Mouse (Mus musculus): Measurements from ENCODE around the gene Cog5. TPM values are rescaled to one million over a fixed set of nuclear protein-coding genes. Genes with fewer than 3 reads are reported as not detected.

The Cog5 gene
- total RNA-seq, 1 experiment from 2014 or later = 51.5 TPM

DNA sequence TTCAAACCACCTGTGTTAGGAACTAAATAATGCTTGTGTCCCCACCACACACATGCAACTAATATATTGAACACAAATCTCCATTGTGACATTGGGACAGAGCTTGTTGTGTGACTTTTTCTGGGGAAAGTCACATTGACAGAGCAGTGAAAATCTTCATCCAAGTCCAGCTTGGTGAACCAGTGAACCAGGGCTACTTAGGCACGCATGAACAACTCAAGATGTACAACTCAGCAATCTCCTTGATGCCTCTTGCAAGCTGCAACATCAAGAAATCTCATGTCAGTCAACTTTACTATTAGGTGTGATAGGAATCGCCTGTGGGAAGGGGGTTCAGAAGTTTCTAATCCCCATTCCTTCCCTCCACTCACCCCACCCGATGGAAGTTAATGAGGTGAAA is 169.0 kb downstream of the Cog5 start:
- no peak for DNase-seq

DNA sequence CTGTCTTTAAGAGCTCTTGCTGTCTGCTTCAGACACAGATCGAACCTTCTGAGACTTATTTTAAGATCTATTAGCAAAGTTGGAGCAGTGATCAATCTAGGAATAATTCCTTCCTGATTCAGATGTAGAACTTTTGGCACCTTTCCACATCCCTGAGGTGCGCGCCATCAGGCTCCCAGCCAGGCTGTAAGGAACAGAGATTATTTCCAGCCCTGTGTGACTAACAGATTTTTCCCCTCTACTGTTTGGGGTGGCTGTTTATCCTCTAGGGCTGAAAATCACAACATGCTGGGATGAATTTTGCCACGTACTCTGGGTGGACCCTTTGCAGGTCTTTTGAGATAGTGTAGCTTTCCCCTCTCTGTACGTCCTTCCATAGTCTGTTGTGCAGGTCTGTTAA is 170.2 kb downstream of the Cog5 start:
- no peak for DNase-seq

DNA sequence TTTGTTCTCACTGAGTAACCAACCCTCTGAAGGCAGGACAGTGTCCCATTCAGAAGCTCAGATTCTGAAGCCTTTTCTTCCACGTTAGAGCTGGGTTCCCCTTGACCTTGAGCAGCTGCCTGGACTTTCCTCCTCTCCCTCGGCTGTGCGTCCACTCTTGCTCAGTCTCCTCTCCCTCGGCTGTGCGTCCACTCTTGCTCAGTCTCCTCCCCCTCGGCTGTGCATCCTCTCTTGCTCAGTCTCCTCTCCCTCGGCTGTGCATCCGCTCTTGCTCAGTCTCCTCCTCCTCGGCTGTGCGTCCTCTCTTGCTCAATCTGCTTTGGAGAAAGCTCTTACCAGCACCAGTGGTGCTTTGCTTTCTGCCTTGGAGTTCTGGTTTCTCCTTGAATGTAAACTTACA is 171.2 kb downstream of the Cog5 start:
- no peak for DNase-seq

DNA sequence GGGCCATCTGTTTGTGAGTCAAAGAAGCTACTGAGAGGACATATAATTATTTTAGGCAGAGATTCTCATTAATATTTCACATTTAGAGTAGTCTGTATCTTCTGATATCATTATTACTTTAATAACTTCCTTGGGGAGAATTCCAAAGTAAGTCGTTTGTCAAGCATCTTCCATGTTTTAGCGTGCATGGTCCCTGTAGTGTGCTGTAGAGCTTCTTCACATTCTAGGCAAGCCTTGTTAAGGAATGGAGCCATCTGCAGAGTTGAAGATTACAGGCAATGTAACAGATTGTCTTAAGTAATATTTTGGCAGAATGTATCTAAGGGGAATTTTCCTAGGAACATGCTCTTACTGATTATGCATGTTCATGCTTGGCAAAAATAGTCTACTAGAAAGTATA is 171.8 kb downstream of the Cog5 start:
- no peak for DNase-seq

DNA sequence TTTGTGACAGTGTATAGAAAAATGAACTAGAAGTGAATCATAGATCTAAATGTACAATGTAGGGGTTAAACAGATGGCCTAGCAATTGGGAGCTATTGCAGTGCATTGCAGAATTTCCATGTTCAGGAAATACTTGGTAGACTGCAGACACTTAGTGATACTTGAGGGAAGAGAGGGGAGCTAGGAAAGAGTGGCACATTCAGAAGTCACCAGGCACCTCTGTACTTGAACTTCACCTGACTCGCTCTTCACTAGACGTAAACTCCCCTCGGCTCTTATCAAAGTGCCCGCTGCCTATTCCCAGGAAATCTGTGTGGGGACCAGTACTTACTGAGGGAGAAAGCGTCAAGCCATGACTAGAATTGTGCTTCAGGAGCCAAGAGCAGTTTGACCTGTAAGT is 180.8 kb downstream of the Cog5 start:
- no peak for DNase-seq

DNA sequence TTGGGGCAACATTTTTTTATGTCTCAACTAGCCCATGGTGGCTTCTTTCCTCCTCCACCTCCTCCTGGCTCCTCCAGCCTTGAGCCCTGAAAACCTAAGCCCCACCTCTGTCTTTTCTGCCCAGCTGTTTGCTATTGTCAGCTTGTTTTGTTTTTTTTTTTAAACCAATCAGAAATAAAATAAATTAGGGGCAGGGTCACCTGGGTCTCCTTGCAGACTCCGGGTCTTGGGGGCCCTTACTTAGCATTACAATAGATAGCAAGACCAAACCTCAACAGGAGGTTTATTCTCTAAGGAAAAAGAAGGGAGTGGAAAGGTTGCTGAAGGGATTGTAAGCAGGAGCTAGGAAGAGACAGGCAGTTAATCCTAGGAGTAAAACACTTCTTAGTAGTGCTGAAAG is 181.5 kb downstream of the Cog5 start:
- no peak for DNase-seq

DNA sequence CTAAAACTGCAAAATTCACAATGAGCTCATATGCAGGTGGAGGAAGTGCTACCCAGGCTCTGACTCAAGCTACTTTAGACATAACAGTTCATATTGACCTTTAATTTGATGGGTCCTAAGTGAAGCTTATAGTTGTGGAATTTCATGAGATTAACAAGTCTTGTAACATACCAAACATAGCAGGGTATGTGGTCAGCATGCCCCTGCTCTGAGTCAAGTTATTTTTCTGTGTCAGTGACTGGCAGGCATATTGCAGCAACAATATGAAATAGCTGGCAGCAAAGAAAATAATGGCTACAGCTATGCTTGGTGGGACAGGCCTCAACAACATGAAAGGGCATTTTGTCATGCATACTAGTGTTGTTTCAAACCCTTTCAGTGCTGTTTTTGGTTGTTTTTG is 183.9 kb downstream of the Cog5 start:
- DNase-seq = no peak

DNA sequence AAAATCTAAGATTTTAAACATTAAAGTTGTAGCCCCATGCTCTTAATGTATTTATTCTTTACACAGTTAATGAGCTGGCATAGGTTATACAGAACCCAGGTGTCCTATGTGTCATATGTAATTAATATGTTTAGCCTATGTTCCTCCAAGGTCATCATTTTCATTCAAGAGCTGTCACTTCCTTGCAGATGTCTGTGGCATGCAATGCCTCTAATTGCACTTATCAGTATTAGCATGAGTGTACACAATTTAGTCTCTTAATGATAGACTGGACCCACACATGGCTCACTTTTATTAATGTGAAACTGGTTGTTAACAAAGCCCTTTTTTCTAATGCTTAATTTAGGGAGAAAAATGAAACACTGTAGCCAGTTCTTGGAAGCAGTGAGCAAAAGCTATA is 184.6 kb downstream of the Cog5 start:
- no peak for DNase-seq

DNA sequence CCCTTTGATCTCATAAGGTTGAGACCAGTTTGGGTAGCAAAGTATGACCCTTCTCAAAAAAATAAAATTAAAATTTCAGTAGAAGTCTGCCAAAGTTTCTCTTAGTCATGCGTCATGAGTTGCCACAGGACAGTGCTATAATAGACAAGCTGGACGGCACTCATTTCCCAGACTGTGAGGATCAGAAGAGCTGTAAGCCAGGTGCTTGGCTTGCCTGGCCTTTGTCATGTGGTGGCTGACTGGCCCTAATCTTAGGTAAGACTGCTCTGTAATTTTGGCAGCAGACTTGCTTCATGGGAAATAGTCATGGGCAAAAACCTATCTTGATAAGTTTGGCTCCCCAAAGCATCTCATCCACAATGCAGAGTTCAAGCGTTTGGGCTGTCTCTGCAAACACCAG is 191.4 kb downstream of the Cog5 start:
- DNase-seq = no peak

DNA sequence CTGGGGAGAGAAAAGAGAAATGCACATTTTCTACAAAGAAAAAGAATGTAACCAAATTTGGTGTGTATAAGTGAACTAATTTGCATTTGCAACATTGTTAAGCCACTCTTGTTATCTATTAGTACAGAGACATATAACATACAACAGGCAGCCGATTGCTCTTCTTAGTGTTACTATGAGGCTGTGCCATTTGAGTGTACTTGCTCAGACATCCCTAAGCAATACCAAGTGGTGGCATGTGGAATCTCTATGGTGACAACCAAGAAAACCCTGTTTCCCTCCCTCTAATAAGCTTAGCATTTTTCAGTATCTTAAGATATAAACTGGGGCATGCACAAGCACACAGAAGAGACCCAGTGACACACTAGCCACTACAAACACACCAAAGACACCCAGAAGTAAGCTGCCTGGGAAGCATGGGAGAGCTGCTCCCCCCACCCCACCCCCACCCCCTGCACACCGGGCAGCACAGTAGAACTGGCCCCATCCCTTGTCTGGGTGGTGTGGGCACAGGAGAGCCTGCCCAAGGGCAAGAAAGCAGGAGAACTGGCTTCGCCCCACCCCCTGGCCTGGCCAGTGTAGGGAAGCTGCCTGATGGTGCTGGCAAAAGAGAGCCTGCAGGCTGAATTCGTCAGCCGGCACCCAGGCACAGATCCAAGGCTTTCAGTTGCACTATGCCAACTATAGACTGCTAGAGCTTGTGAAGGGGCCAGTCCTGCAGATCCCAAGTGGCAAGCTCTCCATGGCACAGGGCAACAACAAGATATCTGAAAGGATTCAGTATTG is 194.2 kb downstream of the Cog5 start:
- DNase-seq = peak; percentile 67

DNA sequence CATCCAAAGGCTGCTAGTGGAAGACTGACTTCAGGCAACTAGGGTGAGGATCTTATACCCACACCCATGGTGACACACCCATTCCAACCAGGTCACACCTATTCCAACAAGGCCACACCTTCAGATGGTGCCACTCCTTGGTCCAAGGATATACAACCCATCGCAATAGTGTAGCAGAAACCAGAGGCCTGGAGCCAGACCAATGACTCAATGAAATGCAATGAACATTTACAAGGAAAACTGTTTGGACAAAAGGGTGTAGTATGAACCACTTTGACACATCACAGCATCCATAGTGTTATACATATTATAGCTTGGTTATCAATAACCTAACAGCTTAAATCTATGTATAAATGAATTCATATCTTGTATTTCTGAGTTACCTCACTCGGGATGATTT is 194.9 kb downstream of the Cog5 start:
- no peak for DNase-seq

DNA sequence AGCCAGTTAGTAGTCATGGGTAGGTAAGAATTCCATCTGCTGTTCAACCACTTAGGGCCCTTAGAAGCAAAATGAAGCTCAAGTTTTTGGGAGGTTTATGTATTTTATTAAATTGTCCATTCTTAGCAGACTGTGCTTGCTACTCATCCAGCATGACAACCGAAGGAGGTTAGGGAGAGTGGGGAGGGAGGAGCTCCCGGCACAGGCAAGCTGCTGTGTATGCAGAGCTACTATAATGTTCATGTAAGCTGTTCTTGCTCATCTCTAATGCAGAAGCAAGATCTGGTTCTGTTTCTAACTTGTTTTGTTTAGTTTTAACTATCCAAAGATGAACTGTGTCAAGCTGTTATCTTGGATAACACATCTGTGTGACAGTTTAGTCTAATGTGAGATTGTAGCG is 199.4 kb downstream of the Cog5 start:
- no peak for DNase-seq

DNA sequence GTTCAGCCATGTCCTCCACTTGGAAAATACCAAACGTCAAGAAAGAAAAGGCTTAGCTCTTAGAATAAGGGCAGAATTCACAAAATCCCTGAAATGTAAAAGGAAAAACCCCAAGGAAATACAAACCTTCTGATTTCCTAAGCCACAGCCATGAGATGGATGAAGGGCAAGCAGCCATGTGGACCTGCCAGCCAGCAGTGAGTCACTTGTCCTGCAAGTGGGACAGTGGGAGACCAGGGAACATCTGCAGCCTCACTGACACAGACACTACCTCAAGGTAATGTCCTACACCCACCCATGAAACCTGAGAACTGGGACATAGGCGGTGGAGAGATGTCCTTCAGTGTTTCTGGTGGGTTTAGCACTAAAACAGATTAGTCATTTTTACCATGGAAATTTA is 200.1 kb downstream of the Cog5 start:
- DNase-seq = peak; percentile 7

DNA sequence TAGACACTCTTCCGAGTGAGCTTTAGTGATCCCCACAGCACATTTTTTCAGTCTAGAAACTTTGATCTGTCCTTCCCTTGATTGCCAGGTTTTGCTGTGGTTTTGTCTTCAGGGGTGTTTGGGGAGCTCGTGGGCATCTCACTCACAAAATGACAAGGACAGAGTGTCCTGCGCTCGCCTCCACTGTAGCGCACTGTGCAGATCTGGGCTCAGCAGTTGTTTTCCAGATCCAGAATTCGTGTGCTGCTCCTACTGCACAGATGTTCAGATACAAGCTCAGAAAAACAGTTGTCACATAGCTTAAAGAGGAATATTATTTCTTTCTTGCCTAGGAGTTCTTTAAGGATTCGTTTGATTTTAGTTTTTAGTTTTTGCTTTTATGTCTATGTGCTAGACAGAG is 203.1 kb downstream of the Cog5 start:
- DNase-seq = no peak

DNA sequence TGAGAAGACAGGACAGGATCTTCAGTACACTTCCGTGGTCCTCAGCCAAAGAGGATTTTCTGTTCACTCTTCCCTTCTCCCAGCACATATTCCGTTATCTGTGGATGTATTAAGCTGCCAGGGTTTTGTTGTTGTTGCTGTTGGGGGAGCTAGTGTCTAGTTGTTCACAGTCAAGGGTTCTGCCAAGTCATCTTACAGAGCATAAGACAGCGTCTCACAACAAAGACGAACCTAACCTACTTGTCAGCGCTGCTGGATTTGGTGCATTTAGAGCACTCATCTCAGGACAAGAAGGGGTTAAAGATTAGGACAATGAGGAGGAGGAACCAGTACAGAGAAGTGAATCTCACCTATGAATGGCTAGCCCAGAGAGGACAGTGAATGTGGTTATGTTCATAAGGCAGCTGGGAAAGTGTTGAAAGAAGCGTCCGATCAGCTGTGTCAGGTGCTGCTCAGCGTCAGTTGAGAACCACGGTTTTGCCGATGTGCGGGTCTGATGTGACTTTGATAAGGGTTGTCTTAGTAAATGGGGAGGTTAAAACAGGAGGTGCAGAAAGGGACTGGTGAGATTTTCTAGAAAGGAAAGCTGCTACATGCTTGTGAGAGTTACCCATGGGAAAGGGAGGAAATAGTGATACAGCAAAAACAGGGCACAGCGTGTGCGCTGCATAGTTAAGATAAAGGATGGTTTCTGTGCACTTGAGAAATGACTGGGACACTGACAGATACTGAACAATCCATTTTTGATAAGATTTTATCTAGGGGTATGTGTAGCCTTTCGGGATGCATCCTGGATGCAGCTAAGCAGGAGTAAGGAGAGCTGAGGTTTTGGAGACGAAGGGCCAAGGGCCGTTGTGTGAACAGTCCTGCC is 208.2 kb downstream of the Cog5 start:
- no peak for DNase-seq

DNA sequence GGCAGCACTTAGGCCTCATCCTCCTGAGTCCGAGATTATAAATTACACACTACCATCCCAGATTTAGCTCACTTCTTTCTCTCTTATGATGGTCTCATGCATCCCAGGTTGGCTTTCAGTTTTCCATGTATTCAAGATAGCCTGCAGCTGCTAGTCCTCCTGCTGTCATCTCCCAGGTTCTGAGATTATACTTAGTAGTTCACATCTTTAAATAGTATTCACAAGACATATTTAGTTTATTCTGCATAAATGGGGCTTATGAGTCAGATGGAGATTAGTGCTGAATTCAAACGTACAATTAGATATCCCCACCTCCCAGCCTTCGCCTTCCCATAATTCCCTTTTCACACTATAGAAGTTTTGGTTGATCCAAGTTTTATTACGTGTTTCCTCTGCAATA is 222.1 kb downstream of the Cog5 start:
- no peak for DNase-seq

DNA sequence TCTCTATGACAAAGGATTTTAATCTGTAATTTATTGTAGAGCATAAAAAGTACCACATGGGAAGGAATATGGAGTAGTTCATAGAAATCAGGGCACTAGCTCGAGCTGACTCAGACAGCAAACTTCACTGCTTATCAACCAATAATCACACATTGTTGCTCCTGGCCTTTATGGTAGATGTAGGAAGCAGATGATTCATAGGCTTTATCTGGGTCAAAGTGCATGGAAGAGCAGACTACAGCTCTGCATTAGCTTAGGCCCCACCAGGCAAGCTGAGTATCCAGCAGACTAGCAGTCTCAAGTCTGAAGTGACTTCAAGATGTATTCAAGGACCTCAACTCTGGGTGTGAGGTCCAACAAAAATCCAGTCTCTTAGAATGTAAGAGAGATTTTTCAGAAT is 228.1 kb downstream of the Cog5 start:
- no peak for DNase-seq

DNA sequence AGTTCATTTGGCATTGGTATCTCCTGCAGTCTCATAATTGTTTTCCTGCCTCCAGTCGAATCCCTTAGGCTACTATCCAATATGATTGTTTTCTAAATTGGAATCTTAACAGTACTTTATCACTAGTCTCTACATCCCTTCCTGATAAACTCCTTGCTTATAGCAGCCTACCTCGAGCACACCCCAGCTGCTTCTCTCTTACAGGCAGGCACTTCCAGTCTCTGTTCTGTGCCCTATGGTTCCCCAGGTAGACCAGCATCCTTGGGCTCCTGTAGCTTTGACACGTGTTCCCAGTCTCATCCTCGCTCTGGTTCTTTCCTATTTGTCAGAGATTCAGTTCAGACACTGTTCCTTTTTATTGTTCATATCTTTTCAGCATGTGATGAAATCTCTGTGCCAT is 229.7 kb downstream of the Cog5 start:
- no peak for DNase-seq

DNA sequence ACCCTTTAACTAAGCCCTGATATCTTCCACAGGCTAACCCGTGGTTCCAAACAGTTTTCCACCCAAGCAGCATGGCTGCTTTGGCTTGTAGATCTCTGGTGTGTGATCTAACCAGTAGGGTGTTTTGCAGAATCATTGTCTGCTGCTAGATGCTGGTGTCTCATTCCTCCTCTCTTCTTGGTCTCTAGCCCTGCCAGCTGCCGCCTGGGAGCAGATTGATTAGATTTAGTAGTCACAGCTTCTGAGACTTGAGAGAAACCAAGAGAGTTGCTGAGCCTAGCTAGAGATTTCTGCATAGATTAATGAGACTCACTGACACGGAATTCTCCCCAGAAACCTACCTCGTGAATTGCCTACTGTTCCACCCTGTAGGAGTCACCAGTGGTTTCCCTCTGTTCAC is 230.4 kb downstream of the Cog5 start:
- no peak for DNase-seq

DNA sequence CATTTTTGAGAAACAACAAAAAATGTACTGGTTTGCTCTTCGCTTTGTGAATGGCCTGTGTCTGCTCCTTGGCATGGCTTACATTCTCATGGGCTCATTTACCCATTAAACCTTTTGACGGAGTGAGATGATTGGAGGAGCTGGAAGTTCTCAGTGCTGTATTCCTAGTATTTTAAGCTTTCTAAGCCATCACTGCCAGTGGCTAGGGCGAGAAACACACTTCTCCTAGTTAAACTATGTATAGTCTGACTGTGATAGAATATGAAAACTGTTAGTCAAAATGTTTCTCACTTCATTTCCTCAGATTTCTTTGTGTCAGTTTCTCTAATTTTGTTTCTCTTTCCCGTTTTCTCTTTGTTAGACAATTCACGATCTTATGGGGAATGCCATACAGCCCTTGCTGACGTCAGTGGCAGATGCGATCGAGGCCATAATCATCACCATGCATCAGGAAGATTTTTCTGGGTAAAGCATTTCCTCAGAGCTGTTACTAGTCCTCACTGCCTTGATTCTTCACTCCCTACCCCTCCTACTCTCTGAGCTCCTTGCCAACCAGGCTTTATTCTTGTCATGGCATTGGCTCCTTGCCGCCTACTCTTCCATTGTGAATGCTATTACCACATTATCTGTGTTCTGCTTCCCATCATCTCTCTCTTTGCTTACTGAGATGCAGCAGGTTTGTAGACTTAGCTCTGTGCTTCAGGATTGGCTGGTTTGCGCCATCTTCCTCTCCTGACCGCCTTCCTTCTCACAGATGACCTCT is 231.4 kb downstream of the Cog5 start:
- DNase-seq = no peak

DNA sequence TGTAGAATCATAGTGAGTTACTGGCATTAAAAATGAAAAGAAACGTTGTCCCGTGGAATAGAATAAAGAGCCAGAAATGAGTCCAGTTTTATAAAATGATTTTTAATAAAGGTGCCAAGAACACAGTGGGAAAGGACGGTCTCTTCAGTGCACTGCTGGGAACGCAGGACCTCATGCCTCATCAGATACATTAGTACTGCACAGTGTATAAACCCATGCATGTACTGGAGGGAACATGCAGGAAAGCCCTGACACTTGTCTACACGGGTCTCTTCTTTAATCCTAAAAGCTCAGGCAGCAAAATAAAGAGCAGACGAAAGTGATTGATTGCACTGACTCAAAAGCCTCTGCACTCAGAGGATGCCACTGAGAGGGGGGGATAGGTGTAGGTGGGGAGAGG is 236.0 kb downstream of the Cog5 start:
- no peak for DNase-seq

DNA sequence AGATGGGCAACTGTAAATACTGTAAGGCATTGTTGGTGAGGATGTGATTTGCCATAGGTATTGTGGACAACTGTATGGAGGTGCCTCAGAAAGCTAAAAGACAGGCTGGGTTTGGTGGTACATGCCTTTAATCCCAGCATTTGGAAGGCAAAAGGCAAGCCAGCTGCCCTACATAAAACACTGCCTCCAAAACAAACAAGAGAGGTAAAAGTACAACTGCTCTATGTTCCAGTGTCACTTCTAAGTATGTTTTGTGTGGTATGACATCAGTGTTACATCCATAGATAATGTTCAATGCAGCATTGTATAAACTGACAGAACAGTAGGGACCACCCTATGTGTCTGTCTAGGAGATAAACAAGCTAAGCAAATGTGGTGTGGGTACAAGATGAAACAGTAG is 237.4 kb downstream of the Cog5 start:
- DNase-seq = no peak

DNA sequence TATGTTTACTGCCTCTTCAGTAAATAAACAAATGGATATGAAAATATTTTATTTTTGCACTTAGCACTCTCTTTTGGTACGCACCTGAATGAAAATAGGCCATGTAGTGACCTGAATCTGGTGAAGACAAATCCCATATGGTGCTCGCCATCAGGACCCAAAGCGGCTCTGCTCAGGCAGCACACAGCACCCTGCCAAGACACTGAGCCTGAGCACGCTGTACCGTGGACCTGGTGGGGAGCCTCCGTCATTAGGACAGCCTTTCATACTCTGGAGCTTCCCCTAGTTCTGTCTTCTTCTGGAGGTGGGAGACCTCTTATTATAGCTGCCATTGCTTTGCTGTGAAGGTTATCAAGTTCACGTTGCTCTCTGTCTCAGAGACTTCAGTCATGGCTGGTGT is 238.1 kb downstream of the Cog5 start:
- DNase-seq = no peak
